Mouse (Mus musculus) kidney, adult 8-10 months (tissue): ENCODE measurements at regions not wholly inside any gene's neighbourhood (a gene's known extent, or its start where the extent isn't known, plus 50 kb on each side); places are given as distances from the start of the nearest gene placed in this dataset.

Experiments used
- DNase-seq, 2 experiments: peaks; one replicate each; pipeline ENCODE4 v3.0.0; 2022

DNA sequence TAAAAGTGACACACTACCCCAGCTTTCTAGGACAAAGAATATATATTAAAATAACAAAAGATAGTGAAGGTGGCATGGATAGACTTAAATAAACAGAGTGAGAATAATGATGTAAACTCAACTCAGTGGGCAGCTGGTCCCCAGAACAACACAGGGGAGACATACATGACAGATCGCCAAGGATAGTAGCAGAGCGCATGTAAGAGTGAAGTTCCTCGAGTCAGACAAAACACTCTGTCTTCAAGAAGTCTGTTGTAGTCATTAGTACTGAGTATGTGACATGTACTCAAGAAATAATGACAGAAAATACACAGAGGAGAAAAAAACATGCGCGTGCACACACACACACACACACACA is 74.8 kb upstream of the Stxbp5l start:
- DNase-seq = no peak

DNA sequence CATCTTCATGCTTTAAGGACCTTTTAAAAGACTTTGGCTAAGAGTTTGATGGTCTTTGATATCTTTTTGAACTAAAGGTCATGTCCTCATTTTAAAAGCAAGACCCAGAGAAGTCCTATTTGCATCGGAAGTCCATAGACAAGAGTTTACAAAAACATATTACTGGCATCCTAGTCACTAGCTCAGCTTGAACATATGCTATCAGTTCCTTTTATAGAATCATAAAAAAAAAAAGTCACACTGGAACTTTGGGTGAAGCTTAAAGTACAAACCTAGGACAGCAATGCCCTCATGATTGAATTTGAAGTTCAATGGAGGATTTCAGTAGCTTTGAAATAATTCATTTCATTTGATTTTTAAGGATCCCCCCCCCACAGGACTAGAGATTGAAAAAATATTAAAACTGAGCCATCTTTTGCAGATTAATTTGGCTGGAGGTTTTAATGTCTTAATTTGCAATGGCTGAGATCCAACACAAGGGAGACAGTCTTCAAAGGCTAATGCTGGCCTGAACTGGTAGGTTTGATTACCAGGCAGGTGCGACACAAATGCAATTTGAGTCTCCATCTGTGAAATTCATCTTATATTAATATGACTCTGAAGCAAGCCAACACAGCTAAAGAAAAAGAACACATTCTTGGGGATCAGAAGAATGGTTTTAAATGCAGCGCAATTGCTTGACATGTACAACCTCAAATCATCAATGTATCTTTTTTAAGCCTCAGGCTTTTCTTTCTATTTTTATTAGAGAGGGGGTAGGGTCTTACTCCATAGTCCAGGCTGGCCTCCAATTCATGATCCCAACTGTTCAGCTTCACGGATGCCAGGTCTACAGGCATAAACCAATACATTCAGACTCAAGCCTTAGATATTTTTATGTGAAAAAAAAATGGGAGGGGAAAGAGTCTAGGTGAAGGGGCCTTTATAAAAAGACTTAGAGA is 74.1 kb upstream of the Stxbp5l start:
- DNase-seq = no peak

DNA sequence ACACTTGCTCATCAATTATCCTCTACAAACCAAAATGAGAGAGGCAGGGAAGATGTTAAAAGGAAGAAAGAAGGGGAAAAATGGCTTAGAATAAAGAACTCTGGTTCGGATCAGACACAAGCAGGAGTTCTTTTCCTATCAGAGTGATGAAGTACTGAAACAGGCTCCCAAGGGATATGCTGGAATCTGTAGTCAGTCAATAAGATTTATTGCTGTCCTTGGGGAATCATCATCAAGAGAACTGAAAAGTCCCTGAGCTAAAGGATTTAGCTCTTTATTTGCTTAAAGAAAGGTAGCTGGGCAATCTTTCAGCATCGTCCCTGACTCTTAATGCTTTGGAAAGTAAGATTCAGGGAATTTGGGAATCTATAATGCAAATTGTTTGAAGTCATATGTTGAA is 71.2 kb upstream of the Stxbp5l start:
- no peak for DNase-seq

DNA sequence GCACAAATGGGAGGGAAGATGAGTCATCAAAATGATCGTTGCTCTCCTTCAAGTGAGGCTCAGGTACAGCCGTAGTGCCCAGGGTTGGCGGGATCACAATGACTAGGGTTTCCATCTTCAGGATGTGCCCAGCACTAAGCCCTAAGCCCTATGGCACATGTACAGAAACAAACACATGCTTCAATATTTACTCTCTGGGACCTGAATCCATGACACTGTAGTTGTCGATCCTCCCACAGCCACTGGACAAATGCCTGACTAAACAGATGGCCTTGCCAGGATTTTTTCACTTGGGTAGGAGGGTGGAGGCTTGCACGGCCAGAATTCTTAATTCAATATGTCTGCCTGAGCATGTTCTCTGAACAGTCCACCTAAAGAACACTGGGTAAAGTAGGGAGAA is 65.1 kb upstream of the Stxbp5l start:
- DNase-seq = no peak

DNA sequence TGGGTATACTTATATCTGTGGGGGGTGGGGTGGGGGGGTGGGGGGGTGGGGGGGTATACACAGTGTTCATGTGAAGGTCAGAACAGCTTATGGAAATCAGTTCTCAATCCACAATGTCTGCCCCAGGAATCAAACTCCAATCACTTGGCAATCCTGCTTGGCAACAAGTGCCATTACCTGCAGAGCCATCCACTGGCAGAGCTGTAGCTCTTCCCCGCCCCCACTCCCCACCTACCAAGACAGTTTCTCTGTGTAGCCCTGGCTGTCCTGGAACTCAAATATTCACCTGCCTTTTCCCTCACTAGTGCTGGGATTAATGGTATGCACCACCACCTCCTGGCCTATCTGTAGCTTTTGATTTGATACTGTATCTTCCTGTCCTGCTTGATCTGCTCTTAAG is 61.0 kb upstream of the Stxbp5l start:
- DNase-seq = no peak

DNA sequence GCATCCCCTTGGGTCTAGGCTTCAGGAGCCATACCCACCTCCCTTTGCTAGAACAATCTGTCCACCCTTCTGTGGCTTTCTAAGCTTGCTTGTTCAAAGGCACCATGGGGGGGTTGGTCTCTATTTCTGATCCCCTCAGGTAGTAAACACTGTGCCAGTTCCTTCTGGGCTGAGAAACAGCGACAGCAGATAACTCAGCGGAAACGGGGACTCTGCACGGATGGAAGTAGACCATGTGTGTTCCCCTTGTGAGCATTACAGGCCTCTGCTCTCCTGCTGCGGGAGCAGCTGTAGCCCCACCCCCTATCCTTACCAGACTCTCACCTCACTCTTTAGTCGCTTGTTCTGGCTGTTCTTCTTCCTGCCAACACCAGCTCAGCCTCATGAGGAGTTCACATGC is 58.2 kb upstream of the Stxbp5l start:
- no peak for DNase-seq

DNA sequence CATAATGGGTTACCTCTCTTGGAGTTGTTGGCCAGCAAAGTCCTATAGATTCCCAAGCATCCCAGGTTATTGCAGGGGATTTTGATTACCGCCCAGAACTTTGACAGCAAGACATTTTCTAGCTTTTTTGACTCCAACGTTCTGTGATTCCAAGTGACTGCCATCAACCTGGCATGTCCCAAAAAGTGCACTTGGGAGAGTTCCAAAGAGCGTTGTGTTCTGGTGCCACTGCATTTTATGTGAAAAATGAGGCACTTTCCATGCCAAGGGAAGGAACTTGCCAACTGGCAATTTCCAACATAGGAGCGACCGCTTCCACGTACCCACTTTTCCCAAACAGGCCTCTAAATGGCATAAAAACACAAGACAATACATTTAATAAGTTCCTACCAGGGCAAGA is 57.7 kb upstream of the Stxbp5l start:
- DNase-seq = no peak

DNA sequence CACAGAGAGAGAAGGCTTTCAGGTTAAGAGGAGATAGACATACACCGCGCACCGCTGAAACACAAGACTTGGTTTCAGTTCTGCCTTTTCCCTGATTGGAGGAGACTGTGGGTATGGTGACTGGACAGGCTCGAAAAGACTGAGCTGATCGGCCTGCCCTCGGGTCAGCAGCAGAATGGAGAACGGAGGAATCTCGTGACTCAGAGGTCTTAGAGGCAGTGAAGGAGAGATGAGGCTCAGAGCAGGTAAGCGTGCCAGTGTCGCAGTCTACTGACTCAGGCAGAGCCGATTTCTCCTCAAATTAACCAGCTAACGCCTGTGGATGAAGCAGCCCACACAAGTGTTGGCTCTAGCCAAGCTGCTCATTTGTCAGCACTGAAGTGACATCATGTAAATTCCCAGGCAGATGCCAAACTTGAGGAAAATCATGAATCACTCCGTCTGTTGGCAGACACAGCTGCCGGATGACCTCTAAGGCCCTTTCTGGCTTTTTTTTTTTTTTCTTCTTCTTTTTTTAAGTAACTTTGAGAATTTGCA is 55.9 kb upstream of the Stxbp5l start:
- DNase-seq = peak; percentile 4 to 7
